Mouse (Mus musculus) retina, postnatal 7 days (tissue): ENCODE measurements at regions not wholly inside any gene's neighbourhood (a gene's known extent, or its start where the extent isn't known, plus 50 kb on each side); places are given as distances from the start of the nearest gene placed in this dataset.
A peak's percentile ranks its signal among the peaks of the same experiment; 100 is the strongest.

ENCODE experiments used
- DNase-seq: peaks from one replicate; pipeline ENCODE4 v3.0.0-alpha.2; 2012; ENCODE audit warnings: low read depth, low spot score

DNA sequence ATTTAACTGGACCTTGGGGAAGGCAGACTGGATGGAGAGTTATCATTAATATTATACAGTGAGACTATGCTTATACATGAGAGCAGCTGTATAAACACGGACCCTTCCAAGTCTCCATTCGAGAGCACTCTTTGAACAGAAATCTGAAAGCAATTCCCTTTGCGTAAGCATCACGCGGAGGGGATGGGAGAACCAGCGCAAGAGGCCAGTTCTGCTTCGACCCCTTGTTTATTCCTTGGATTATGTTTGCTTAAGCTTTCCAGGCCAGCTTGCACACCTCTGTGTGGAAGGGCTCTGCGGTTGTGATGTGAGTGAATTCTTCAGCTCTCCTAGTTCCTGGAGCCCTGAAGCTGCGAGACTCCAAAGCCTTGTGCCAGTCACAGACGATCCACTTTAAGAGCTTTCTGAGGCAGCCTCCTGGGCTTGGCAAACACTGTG is 109.2 kb upstream of the Fbxo11 start:
- DNase-seq: no peak

DNA sequence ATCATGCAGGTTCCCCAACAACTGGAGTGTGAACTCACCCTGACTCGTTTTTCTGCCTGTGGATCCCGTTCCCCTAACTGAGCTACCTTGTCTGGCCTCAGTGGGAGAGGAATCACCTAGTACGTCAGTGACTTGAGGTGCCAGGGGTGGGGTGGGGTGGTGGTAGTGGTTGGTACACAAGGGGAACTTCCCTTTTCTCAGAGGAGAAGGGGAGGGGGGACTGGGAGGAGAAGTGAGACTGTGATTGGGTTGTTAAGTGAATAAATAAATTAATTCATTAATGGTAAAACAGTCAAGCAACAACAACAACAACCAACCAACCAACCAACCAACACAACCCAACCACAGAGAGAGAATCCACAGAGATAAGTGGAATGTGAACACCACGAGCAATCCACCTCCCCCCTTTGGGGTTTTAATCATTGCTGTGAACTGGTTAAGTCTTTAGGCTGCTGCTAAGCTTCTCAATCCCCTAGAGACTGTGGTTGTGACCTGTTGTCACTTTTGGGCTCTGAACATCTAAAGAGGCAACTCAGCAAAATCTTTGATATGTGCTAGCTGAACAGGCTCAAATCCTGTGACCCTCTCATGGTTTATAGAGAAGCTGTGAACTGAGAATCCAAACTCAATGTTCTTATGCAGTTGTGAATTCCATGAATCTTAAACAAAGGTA is 111.0 kb upstream of the Fbxo11 start:
- no peak for DNase-seq

DNA sequence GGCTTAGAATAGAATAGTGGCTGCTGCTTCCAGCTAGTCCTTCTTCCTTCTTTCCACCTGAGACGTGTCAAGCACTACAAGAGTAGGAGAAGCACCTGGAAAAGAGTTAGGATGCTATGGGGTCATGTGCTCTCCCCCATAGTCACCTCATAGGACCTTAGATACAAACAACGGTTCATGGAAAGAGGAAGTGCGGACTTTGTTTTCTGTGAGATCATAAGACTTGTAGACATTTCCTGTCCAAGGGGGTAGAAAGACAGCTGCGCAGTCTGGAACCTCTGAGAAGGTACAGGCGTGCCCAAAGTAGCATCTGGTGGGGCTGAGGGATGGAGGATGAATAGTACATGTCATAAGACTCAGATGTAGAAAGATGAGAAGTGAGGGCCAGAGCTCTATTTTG is 125.6 kb upstream of the Fbxo11 start:
- no peak for DNase-seq

DNA sequence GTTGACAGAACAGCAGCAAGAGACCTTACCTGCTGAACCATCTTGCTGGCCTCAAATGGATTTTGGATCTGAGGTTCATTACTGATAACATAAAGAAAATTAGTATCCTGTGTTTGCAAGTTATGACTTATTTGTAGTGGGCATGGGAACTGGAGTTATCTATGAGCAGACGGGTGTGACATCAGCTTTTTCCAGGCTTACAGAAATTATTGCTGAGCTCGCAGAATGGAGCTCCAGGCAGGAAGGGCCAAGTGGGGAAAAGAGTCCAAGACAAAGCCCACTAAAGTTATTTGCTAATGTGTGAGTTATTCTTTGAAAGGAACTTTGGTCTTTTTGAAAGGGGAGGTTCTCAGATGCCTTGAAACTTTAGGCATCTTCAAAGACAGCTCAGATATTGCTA is 126.4 kb upstream of the Fbxo11 start:
- DNase-seq: no peak

DNA sequence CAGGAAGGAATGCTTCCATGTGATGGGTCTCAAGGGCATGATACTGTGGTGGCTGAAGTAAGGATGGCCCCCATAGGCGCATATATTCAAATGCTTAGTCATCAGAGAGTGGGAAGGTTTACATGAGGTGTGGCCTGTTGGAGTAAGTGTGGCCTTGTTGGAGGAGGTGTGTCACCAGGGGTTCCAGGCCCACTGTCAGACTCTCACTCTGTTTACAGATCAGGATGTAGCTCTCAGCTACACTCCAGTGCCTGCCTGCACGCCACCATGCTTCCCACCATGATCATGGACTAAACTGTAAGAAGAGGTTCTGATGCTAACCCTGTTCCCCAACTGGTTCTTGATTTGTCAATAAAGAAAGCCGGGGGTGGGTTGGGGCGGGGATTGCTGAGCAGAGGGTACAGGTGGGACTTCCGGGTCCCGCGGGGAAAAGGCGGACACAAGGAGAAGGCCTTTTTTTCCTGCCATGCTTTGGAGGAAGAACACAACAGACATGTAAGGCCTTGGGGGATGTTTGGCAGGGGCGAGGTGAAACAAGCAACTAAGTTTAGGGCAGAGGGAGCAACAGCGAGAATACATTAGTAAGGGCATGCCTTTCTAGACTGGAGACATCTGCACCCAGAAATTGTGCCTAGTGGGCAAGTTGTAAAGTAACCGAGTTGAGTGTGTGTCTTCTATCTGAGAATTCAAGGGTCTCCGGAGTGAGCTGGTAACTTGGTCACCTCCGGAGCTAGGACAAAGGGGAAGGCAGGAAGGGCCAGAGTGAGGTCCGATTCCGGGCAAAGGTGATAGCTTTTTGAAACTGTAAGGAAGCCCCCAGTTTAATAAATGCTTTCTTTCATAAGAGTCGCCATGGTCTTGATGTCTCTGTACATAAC is 127.1 kb upstream of the Fbxo11 start:
- DNase-seq: no peak

DNA sequence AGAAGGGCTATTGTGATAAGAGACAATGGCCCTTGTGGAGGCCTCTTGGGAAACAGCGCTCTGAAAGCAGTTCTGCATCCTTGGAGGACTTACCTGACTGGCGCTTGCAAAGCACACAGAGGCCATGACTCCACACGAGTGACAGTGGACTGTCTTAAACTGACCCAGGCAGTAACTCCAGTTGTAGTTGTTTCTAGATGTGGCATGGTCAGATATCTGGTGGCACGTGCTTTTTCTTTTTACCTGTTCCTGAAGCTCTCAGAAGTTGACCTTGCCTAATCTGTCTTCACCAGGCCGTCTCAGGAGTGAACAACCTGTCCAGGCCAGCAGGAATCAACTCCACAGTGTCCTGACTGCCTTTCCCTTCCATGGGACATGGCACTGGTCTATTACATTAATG is 129.6 kb upstream of the Fbxo11 start:
- DNase-seq: no peak

DNA sequence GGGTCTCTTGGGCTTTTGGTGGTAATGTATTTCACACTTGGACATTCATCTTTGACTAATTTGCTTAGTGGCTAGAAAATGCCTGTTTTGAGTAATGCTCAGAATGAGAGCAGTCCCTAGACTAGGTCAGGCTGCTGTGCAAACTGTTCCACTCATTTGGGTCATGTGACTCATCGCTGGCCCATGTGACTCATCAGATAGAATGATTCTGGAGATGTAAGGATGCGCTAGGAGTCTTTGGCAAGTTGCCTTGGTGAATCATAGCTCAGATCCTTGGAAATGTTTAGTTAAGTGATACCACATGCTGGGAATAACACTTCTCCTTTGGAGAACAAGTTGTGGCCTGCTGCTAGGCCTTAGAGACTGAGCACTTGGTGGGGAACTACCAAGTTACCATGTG is 130.2 kb upstream of the Fbxo11 start:
- no peak for DNase-seq

DNA sequence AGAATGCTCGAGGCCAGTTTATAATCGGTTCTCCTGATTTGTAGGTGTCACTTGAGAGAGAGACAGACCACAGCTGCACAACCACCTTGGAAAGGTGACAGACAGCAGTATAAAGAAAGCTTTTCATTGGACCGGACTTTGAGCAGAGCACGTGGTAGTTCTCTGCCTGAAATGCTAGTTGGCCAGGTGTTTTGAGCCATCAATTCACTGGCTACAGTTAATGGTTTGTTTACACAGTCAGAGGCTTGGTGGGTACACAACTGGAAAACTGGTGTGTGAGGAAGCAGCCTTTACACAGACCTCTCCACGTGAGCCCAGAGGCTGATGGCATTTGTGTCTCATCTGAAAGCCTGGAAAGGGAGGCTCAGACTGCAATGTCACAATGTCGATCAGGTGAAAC is 130.8 kb upstream of the Fbxo11 start:
- no peak for DNase-seq

DNA sequence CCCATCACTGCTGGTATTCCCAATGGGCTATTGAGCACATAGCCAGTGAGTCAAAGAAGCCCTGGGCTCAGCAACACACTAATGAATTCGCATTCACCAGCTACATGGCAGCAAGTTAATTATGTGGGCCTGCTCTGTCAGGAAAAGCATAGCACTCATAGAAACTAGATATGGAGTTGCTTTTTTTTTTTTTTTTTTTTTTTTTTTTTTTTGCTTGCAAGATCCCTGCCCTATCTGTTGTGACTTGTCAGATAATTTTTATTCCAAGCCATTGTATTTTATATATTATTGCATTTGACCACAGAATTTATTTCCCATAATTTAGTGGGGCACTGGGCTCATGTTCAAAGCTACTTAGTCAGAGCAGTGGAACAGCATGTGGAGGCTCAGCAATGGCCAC is 131.2 kb upstream of the Fbxo11 start:
- no peak for DNase-seq

DNA sequence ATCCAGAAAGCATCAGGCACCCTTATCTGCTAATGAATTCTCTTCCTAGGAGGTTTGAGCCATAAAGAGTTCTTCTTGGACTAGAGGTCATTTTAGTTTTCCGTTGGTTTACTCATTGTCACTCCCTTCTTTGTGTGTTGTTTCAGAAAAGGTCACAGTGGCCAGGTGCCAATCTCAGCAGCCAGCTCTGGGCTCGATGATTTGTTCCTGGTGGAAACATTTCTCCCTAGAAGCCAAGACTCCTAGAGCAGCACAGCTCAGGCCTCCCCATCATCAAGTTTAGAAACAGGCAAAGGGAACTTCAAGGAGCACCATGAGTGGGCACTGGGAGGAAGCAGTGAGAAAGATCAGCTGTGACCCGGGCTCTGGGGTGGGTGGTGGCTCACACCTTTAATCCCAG is 132.3 kb upstream of the Fbxo11 start:
- DNase-seq: no peak

DNA sequence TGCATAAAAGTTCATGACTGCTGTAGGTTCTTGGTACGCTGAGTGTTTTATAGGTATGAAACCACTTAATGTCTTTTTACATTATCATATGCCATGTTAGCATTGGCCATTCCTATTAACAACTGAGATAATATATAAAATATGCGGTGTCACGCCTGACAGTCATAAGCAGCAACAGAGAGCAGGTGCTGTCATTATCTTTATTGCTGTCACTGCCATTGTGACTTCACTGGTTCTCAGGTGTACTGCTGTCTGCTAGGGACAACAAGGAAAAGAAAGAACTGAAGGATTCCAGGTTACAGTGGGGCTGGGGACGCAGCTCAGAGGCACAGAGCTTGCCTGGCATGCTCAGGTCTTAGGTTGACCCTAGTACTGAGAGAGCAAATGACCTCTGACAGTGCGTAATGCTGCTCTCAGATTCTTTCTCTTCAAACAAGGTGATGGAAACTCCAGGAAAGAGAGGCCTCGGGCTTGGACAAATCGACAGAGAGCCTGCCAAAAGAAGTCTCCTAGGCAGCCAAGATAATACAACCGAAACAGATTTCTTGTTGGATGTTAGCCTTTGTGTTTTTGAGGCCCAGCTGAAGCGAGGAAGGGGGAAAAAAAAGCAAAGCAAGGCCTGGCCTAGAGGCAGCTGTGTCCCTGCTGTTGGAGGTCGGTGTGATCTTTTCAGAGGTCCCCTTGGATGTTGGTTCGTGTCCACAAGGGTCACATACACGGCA is 136.3 kb upstream of the Fbxo11 start:
- DNase-seq: no peak

DNA sequence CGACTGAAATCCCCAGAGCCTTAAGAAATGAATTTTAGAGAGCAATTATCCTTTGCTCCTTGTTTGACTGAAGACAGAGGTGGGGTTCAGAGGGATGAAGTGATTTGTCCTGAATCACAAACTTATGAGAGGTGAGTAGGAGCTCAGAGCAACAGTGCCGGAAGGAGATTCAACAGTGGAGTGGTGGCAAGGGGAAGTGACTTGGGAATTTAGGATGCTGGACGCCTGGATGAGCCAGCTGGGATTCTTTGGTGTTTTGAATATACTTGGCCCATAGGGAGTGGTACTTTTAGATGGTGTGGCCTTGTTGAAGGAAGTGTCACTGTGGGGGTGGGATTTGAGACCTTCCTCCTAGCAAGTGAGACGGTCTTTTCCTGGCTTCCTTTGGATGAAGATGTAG is 137.1 kb upstream of the Fbxo11 start:
- DNase-seq: no peak

DNA sequence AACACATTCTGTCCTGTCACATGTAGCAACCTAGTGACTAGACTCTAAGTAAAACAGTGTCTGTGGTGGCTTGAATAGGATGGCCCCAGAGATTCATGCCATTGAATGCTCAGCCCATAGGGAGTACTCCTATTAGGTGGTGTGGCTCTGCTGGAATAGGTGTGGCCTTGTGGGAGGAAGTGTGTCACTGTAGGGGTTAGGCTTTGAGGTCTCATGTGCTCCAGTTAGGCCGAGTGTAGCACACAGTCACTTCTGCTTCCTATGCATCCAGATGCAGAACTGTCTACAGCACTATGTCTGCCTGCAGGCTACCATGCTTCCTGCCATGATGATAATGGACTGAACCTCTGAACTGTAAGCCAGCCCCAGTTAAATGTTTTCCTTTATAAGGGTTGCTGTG is 144.5 kb upstream of the Fbxo11 start:
- DNase-seq: no peak

DNA sequence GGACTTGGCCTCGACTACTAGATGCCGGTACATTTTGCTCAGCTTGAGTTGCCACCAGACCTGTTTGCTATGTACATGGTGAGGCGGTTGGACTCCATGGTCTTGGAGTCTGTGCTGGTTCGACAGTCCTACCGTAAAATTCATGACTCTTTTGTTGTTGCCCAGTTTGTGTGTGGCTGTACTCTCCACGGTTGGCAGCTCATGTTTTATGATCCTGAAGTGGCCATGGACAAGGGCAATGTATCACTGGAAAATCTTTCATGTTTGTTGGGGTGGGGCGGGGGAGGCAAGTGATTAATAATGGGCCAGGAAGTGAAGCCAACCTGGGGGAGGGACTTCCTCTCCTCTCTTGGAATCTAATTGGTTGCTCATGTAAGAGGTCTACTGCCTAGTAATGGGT is 147.0 kb upstream of the Fbxo11 start:
- DNase-seq: no peak

DNA sequence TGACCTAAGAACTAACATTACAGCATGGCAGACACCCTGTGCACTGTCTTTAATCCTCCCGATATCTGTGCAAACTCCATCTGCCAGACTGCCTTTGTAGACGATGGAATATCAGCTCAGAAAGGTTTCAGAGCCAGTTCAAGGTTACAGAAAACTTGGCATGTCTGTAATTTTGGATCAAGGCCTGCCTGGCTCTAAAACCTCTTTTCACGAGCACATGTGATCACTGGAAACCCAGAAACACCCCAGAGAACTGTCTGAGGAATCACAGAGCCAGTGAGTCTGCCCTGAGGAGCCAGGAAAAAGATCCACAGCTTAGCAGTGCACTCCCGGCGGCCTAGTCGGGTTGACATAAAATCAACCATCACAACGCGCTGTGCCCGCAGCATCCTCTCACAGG is 149.7 kb upstream of the Fbxo11 start:
- DNase-seq: no peak

DNA sequence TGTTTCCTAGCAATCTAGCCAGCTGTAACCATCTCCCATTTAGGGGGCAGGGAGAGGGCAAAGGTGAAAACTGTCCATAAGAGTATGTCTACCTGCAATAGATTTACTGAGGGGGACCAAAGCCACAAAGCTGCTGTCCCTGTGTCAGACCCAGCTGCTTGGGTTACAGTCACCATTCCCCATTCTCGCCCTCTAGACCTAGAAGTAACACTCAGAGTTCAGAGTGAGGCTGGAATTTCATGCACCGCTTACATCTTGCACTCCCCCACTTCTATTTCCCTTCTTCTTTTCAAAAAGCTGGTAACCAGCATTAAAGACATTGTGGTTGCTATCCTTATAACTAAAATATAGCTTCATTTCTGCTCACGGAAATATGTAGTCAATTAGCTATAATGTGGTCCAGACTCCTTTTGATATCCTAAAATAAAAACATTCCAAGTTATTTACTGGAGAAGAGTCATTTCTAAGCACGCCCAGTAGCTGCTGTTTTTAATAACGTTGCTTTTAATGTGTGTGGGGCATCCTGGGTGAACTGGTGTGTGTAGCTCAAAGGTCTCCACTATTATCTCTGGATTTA is 157.4 kb upstream of the Fbxo11 start:
- DNase-seq: no peak

DNA sequence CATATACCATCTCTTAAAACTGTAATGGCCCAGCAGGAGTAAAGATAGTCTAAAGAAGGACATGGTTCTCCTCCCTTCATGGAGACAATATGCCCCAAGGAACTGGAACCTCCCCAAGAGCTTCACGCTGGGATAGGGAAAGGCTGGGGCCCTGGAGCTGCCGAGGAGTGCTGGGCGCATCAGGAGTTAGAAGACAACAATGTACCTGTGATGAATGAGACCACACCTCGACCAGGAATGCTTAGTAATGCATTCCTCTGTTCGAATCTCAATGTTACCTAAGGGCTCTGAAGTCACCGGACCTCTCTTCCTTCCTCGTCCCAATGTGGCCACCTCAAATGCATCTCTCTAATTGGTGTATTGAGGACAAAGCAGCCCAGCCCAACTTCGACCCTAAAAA is 175.4 kb upstream of the Fbxo11 start:
- no peak for DNase-seq

DNA sequence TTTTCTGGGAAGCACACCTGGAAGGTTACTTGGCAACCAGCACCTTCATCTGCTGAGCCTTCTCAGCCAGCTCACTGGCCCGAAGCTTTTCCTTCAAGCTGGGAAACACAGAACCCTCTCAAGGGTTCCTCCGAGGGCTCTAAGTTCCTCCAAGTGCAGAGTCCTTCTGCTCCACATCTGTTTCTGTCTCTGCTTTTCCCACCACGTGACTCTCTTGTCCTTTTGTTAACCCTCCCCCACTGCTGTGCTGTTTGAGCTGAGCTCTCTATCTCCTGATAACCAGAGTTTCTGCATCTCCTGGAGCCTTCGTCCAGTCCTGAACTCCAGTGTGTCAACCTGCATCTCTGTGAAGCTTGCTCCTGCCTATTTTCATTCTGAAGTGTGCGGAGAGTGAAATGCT is 183.5 kb upstream of the Fbxo11 start:
- DNase-seq: no peak

DNA sequence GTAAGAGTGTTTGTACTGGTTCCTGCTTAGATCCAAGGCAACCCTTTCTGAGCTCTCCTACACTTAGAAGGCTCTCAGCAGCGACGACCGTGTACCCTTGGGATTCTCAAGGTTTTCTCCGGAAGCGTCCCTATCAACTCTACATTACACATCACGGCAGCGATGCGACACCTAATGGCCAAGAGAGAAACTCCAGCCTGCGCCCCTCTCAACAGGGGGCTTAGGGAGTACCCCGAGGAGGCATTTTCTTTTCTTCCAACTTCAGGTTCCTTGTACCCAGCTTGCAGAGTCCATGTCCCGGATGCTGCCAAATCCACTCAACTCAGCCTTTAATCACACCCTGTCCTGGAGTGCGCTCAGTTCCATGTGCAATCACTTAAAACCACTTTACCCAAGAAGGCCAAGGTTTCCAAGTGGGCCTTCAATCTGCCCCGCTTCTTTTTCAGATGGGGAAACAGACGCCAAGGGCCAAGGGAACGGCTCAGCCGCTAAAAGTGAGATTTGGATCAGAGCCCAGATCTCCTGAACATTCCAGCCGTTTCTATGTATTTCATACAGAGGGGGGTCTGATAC is 186.9 kb upstream of the Fbxo11 start:
- peak; percentile 50 for DNase-seq

DNA sequence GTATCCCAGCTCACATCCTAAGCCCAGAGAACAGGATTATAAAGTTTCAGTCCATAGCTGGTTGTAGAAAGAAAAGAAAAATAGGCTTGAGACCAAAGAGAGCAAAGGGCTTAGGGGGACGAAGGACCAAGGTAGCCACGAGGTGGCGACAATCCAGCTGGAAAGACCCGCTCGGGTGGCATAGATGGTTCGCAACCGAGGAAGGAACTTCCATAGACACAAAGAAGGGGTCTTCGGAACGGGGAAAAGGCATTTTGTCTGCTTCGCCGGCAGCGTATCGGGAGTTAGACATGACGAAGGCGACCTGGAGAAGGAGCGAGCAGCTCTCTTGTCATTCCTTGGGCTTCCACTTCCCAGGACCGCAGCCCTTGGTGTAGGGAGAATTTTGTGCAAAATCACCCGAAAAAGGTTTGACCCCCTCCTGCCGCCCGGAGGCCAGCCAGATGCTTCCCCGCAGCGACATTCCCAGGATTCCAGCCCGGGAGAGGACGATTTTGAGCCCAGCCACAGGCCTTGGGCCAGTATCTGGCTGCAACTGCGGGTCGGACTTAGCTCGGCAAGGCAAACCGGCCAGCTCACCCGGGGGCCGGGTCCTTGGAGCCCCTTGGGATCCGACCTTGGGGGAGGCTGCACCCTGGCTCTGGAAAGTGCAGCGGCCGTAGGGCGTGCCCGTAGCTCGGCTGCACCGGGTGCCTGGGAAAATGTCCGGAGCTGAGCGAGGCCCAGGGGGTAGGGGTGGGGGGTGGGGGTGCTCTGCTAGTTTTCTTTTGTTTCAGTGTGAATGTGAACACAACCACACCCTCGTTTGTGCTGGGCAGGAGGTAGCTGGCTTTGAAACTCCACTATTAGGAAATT is 184.5 kb upstream of the Foxn2 start:
- DNase-seq: peak; percentile 65
